Mouse (Mus musculus): ENCODE measurements around the gene Armc6.
A peak's percentile ranks its signal among the peaks of the same experiment; 100 is the strongest.

Gene Armc6

GRCm38 (mm10) chr8:70193238-70193637 is 41.0 kb downstream of the Armc6 start:
- DNase-seq: no peak

- no peak for DNase-seq
These were observed 45.6 kb downstream of the Armc6 start for GRCm38 (mm10) chr8:70188707-70189106.

- no peak for DNase-seq
These were observed 51.1 kb downstream of the Armc6 start for GRCm38 (mm10) chr8:70183194-70183593.

GRCm38 (mm10) chr8:70181903-70182252 is 52.4 kb downstream of the Armc6 start:
- no peak for DNase-seq

GRCm38 (mm10) chr8:70181212-70181902 is 52.9 kb downstream of the Armc6 start:
- DNase-seq: no peak

GRCm38 (mm10) chr8:70179082-70179481 is 55.2 kb downstream of the Armc6 start:
- DNase-seq: no peak

GRCm38 (mm10) chr8:70178231-70178630 is 56.0 kb downstream of the Armc6 start:
- no peak for DNase-seq

- no peak for DNase-seq
These were observed 60.2 kb downstream of the Armc6 start for GRCm38 (mm10) chr8:70174079-70174478.

- DNase-seq: no peak
These were observed 60.9 kb downstream of the Armc6 start for GRCm38 (mm10) chr8:70173320-70173719.

- peak; percentile 92 to 94 for DNase-seq
These were observed 62.1 kb downstream of the Armc6 start, which contains the start of gene Tmem161a for GRCm38 (mm10) chr8:70172043-70172681. TSS of gene Tmem161a (plus strand) at chr8:70172356.

GRCm38 (mm10) chr8:70171240-70171639 is 63.0 kb downstream of the Armc6 start:
- DNase-seq: no peak

GRCm38 (mm10) chr8:70170748-70171147 is 63.5 kb downstream of the Armc6 start:
- no peak for DNase-seq
